Mouse (Mus musculus) adrenal gland, adult (tissue): ENCODE measurements around the gene Gm10354.
"Not testable (repeated sequence)": the region's sequence is repeated elsewhere in the genome, so short reads cannot be mapped to it uniquely, and the experiment has no call there.

Experiments
- DNase-seq, 2 experiments: peaks; one replicate each; pipeline ENCODE4 v3.0.0; 2022 to 2023; ENCODE audit warnings: low spot score in 1 of 2; ENCODE audit not compliant: inconsistent age in 2 of 2

Gene Gm10354

DNA sequence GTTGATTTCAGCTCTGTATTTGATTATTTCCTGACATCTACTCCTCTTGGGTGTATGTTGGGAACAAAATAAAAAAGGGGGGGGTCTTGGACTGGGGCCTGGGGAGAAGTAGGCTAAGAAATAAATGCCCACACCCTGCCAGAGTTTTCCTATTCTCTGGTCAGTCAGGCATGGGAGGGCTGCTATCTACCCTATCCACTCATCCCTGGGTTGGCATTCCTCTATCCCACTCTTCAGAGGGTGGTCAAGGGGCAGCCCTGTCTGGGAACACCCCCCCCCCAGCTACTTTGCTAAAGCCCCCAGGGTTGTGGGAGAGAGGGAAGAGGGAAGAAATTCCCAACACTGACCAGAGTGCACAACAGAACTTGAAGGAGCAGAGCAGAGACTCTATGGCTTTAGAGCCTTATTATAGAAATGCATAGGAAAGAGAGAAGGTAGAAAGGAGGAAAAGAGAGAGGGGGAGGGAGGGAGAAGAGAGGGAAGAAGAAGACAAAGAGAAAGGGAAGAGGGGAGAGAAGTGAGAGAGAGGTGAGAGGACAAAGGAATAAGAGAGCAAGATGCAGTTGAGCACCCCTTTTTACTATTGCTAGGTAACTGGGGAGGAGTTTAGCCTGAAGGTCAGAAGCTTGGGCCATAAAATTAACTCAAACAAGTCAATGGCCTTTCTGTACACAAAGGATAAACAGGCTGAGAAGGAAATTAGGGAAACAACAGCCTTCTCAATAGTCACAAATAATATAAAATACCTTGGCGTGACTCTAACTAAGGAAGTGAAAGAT lies 22.6 kb downstream of the Gm10354 start:
- not testable (repeated sequence) for DNase-seq

DNA sequence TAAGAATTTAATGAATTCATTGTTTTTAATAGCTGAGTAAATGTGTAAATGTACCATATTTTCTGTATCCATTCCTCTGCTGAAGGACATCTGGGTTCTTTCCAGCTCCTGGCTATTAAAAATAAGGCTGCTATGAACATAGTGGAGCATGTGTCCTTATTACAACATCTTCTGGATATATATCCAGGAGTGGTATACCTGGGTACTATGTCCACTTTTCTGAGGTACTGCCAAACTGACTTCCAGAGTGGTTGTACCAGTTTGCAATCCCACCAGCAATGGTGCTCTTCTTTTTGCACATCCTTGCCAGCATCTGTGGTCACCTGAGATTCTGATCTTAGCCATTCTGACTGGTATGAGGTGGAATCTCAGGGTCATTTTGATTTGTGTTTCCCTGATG lies 25.1 kb downstream of the Gm10354 start:
- DNase-seq = not testable (repeated sequence)

DNA sequence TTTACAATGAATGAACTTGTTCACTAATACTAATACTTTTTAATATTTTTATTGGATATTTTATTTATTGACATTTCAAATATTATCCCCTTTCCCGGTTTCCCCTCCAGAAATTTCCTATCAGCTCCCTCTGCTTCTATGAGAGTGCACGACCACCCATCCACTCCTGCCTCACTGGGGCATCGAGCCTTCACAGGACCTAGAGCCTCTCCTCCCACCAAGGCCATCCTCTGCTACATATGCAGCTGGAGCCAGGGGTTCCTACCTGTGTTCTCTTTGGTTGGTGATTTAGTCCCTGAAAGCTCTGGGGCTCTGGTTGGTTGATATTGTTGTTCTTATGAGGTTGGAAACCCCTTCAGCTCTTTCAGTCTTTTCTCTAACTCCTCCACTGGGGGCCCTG lies 26.0 kb downstream of the Gm10354 start:
- not testable (repeated sequence) for DNase-seq

DNA sequence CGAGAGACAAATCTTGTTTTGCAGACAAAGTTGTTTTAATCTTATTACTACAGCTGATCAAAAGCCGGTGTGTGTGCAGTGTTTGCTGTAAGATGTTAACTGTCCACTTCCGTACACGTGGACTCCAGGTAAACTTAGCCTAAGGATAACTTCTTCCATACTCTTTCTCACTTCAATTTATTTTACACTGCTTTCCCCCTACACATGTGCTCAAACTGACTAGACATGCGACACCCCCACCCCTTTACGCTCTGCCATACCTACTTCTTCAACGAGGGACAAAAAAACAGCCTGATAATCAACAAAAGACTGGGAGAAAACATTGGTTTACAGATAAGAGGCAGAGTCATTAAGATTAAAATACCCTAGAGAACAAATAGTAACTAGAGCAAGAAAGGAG lies 26.9 kb downstream of the Gm10354 start:
- DNase-seq = peak in 1 of 2 experiments; percentile 34

DNA sequence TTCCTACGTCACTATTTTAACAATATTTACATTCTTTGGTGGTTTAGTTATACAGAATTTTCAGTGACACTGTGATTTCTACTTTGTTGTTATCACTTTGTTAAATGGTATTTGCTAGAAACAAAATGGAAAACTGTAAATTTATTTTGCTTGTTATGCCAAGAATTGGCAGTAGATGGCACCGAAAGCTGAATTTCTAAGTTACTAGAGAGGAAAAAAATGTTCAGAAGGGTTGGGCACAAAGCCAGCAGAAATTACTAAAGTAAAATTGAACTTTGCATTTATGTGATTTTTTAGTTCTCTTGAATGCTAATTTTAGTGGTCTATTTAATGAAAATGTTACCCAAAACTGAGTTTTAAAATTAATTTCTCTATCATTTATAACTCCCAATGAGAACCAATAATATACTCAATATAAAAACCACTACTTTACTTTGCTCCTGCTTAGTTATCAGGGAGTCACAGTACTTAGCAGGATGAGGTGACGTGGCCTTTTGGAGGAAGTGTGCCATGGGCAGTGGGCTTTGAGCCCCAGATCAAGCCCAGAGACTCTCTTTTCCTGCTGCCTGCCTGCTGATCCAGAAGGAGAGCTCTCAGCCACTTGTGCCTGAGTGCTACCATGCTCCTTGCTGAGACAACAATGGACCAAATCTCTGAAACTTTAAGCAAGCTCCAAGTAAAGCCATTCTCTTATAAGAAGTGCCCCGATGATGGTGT lies 31.1 kb downstream of the Gm10354 start:
- DNase-seq = peak in 1 of 2 experiments; percentile 67

DNA sequence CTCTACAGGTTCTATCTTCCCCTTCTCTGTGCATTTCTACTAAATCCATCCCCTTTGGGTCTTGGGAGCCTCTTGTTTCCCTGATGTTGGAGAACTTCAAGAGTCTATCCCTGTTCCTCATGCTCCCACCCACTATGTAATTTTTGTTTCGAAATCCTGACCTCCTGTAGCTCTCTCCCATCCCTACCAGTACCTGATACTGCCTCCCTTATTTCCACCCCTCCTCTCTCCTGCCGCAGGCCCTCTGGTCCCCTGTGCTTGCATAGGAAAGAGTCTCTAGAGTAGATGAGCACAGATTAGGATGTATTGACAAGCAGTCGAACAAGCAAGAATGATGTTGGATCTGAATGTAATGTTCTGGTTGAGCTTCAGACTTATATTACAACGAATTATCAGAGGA lies 33.2 kb downstream of the Gm10354 start:
- DNase-seq = not testable (repeated sequence)

DNA sequence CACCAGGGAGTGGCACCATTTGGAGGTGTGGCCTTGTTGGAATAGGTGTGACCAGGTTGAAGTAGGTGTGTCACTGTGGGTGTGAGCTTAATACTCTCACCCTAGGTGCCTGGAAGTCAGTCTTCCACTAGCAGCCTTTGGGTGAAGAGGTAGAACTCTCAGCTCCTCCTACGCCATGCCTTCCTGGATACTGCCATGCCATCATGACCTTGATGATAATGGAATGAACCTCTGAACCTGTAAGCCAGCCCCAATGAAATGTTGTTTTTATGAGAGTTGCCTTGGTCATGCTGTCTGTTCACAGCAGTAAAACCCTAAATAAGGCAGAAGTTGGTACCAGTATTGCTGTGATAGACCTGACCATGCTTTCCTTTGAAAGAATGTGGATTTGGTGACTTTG lies 37.7 kb downstream of the Gm10354 start:
- not testable (repeated sequence) for DNase-seq

DNA sequence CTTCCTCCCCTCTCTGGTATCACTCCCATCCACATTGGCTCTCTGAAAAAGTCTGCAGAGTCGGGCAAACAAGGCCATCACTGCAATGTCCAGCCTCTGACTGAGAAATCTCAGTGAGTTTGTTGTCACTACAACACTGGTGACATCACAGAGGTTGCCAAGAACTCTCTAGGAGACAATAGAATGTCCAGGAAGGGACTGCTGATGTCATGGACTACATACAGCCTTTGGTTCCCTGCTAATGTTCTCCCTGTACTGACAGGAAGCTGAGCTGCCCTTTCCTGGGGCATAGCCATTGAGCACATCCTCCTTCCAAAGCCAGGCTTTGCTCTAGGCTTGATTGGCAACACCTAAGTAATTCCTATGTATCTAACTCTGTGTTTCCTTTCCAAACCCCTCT lies 40.4 kb downstream of the Gm10354 start, which contains the start of gene Speer4e:
TSS of gene Speer4e (minus strand) at position 101 of the 400 bp plus-strand sequence.
- not testable (repeated sequence) for DNase-seq

DNA sequence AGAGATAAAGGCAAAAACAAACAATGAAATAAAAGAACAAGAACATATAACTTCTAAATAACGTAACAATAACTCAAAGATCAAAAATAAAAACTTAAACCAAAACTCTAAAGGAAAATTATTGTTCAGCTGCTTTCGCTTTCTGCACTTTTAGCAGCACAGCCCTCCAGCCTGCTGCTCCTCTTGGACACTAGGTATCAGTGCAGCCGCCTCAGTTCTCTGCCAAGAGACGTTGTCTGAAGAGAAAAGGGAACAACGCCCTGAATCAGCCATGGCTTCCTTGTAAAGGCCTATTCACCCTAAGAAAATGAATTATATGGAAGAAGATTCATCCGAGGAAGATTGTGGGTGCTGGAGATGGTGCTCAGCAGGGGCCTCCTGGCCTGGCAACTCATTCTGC lies 45.0 kb downstream of the Gm10354 start:
- not testable (repeated sequence) for DNase-seq

DNA sequence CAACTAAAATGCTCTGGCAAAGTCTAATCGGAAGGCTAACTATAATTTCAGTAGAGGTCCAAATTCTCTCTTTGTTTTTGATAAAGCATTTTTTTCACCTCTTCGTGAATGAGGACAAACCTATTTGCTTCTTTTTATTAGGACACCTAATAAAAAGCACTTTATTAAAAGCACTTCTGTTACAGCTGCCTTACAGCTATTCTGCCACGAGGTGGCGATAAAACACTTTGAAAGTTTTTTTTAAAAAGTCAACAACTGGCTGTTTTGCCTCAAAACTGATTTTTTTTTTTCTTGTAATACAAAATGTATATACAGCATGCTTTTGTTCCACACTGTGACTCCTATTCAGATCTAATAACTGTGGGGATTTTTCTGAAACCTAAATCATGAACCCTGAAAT lies 51.7 kb downstream of the Gm10354 start:
- peak in 1 of 2 experiments; percentile 48 for DNase-seq
